In the genomic region with DNA sequence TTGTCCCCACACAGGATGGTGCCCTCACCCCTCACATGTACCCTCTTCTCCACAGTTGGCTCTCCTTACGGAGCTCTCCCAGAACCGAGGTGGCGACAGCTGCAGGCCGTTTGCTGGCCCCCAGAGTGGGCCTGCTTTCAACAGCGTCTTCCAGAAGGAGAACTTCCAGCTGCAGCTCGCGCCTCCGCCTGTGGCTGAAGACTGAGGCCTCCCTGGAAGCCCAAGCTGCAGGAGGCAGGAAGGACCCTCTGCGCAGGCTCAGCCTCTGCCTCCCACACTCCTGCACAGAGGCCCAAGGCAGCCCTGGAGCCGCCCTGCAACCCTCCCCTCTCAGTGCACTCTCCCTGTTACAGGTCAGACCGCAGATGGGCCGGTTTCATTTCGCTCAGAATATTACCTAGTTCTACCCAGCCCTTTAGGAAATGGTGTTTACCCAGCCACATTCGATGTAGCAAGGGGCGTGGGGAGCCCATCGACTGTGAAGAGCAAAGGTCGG, we compare ENCODE assay signal across 8 mouse cellular contexts. TPM values are rescaled to one million over a fixed set of nuclear protein-coding genes. Genes with fewer than 3 reads are reported as not detected.
A peak's percentile ranks its signal among the peaks of the same experiment; 100 is the strongest.
DNase-seq lines count a peak whose midpoint lies in the region; ATAC-seq and TF ChIP-seq lines count a peak whose summit lies in the region.

No protein-coding gene starts in this region.

- H3K4me1 ChIP-seq in limb, embryonic 15.5 days: peaks cover 25% of the 10 kb centered on the region
- H3K4me1 ChIP-seq in midbrain, postnatal 0 days (ENCODE audit: insufficient read depth, low read length): no peaks in the 10 kb centered on the region

- H3K4me3 ChIP-seq in limb, embryonic 15.5 days: no peak overlapping the region
- no peak overlapping the region for H3K4me3 ChIP-seq in midbrain, postnatal 0 days (ENCODE audit: low read depth, low read length)

- H3K9ac ChIP-seq in limb, embryonic 15.5 days: 0 out of 2 replicates have a peak overlapping the region, but pooled peaks have one; percentile 27
- no peak overlapping the region for H3K9ac ChIP-seq in midbrain, postnatal 0 days (replicated peaks; ENCODE audit: low read length, poor library complexity, severe bottlenecking)

- DNase-seq in CD4-positive helper T cell, adult 2 months (ENCODE audit: low read depth, low spot score): peak; percentile 8
- peak; percentile 21 for DNase-seq in adrenal gland, postnatal 25 days
- peak; percentile 81 for DNase-seq in gastrocnemius, postnatal 14 days
- DNase-seq in induced T-regulatory cell, adult 2 months (ENCODE audit: low read depth): peak; percentile 25
- peak; percentile 33 for DNase-seq in midbrain, postnatal 0 days (ENCODE audit: low spot score)
- DNase-seq in yolk sac, embryonic 10.5 days (ENCODE audit: low spot score): peak; percentile 79

- peak; percentile 66 for ATAC-seq in limb, embryonic 15.5 days (ENCODE audit: insufficient number of reproducible peaks, low FRiP score, low TSS enrichment, low read depth)
- ATAC-seq in midbrain, postnatal 0 days (ENCODE audit: low FRiP score): peak; percentile 44; the same call in 1 of the 2 replicates
- ATAC-seq in granulocyte monocyte progenitor cell, adult 5-6 weeks (replicated peaks; ENCODE audit: poor library complexity, severe bottlenecking): no peak

- H3K9me3 ChIP-seq in limb, embryonic 15.5 days: no peaks in the 10 kb centered on the region
- H3K9me3 ChIP-seq in midbrain, postnatal 0 days (ENCODE audit: low read length): no peaks in the 10 kb centered on the region

- intact Hi-C loops in gastrocnemius, postnatal 14 days (cut with DNase I; ENCODE audit: low total_unique reads): no loop called here

- WGBS in limb, embryonic 15.5 days: 37% methylated on average over 17 of the region's 17 CpGs
- WGBS in midbrain, postnatal 0 days: 49% methylated on average over 17 of the region's 17 CpGs

- peak overlapping the region; percentile 2; the same call in 1 of the 2 replicates for H3K4me2 ChIP-seq in limb, embryonic 15.5 days
- H3K4me2 ChIP-seq in midbrain, postnatal 0 days (ENCODE audit: low read depth, low read length, poor library complexity, severe bottlenecking): no peak overlapping the region

- TF ChIP-seq CTCF in midbrain, postnatal 0 days (IDR thresholded peaks at IDR 0.05): no peak

- no peaks in the 10 kb centered on the region for H3K27me3 ChIP-seq in limb, embryonic 15.5 days
- H3K27me3 ChIP-seq in midbrain, postnatal 0 days (ENCODE audit: insufficient read depth, low read length): no peaks in the 10 kb centered on the region

- H3K36me3 ChIP-seq in limb, embryonic 15.5 days: peaks cover 7% of the 10 kb centered on the region; the same call in 1 of the 2 replicates
- peaks cover 14% of the 10 kb centered on the region for H3K36me3 ChIP-seq in midbrain, postnatal 0 days (ENCODE audit: insufficient read depth, low read length)

- peak overlapping the region; percentile 79 for H3K27ac ChIP-seq in limb, embryonic 15.5 days
- peak overlapping the region; percentile 39 for H3K27ac ChIP-seq in midbrain, postnatal 0 days (ENCODE audit: low read depth, low read length)

RNA-seq across cellular contexts. Expression of gene 2510009E07Rik, which starts 50.4 kb away (rescaled TPM):
- total RNA-seq in adrenal gland, postnatal 25 days (2021): 16.2 and 24.8 TPM in 2 replicates
- total RNA-seq in gastrocnemius, postnatal 14 days (2021): 10 to 100 TPM; 20.8 to 21.0 TPM
- 25.7 and 27.3 TPM in 2 replicates for polyA plus RNA-seq in limb, embryonic 15.5 days (2015; fragmentation: Nextera tagmentation; extraction: Ambion mirVana)
- 48.1 and 48.7 TPM in 2 replicates for total RNA-seq in midbrain, postnatal 0 days (2014; rRNA removed)
- polyA plus RNA-seq in midbrain, postnatal 0 days (2015; fragmentation: Nextera tagmentation; extraction: Ambion mirVana): 36.0 and 37.0 TPM in 2 replicates
- total RNA-seq in granulocyte monocyte progenitor cell, adult 5-6 weeks (2014; fragmentation: Nextera tagmentation): 0.51 and 1.5 TPM in 2 replicates
- 0.13 and 0.52 TPM in 2 replicates for total RNA-seq in granulocyte monocyte progenitor cell, adult 5-6 weeks (2017)

Comparison
In these comparisons a context has a peak if more than half of its experiments do, and no peak if none do; other contexts are left out.
1. DNase-seq: peak in every context shown above with its lines; median percentile 81 in gastrocnemius, postnatal 14 days; 79 in yolk sac, embryonic 10.5 days; 33 in midbrain, postnatal 0 days; 25 in induced T-regulatory cell, adult 2 months; 21 in adrenal gland, postnatal 25 days; 8 in CD4-positive helper T cell, adult 2 months.